Mouse (Mus musculus) liver, postnatal 0 days (tissue): ENCODE results near the gene Gopc. TPM values are rescaled to one million over a fixed set of nuclear protein-coding genes. Genes with fewer than 3 reads are reported as not detected.

ENCODE experiments used
- ATAC-seq: fragments of 200-750 bp; cut with Nextera tagmentation; 2 replicates; pipeline ENCODE4 v1.8.0; 2017; ENCODE audit warnings: mild to moderate bottlenecking, moderate library complexity
- DNase-seq: peaks from one replicate; pipeline ENCODE4 v3.0.0-alpha.2; 2016
- H3K27ac ChIP-seq: fragments of 300-500 bp; sonication (generic); 2 replicates; pipeline ENCODE4 v1.5.1; 2014; ENCODE audit warnings: antibody characterized with exemption, moderate library complexity, mild to moderate bottlenecking, low read depth
- H3K27me3 ChIP-seq: fragments of 300-500 bp; sonication (generic); 2 replicates; pipeline ENCODE4 v1.6.1; 2014; ENCODE audit warnings: low read length, control low read depth, mixed read lengths; ENCODE audit not compliant: insufficient read depth
- H3K36me3 ChIP-seq: fragments of 300-500 bp; sonication (generic); replicated peaks from 2 replicates; pipeline ENCODE4 v1.6.1; 2014; ENCODE audit warnings: mild to moderate bottlenecking, control low read depth, low read length, moderate library complexity, mixed read lengths; ENCODE audit not compliant: insufficient read depth
- H3K4me1 ChIP-seq: fragments of 300-500 bp; sonication (generic); 2 replicates; pipeline ENCODE4 v1.6.1; 2014; ENCODE audit warnings: antibody characterized with exemption, mild to moderate bottlenecking, control low read depth; ENCODE audit not compliant: insufficient read depth
- H3K4me2 ChIP-seq: fragments of 300-500 bp; sonication (generic); 2 replicates; pipeline ENCODE4 v1.6.1; 2014; ENCODE audit warnings: low read depth, mild to moderate bottlenecking, low read length, moderate library complexity, mixed read lengths
- H3K4me3 ChIP-seq: fragments of 300-500 bp; sonication (generic); 2 replicates; pipeline ENCODE4 v1.5.1; 2014; ENCODE audit warnings: low read depth, low read length
- H3K9ac ChIP-seq: fragments of 300-500 bp; sonication (generic); replicated peaks from 2 replicates; pipeline ENCODE4 v1.6.1; 2014; ENCODE audit warnings: mild to moderate bottlenecking, moderate library complexity
- H3K9me3 ChIP-seq: fragments of 300-500 bp; sonication (generic); 2 replicates; pipeline ENCODE4 v1.6.1; 2016; ENCODE audit warnings: mild to moderate bottlenecking, control low read depth, low read length, mixed read lengths
- CTCF ChIP-seq: sonication (generic); IDR thresholded peaks from 2 replicates; pipeline ENCODE4 v1.5.1; 2016; ENCODE audit warnings: antibody characterized with exemption, low read depth
- EP300 ChIP-seq: IDR thresholded peaks from 2 replicates; pipeline ENCODE4 v1.6.1; 2016; ENCODE audit warnings: antibody characterized with exemption, low read depth, mild to moderate bottlenecking
- WGBS: fragments of 180-500 bp; shearing (Covaris S2); extraction: QIAGEN DNeasy Blood & Tissue Kit; methylation state at CpG from one replicate; pipeline ENCODE4 v1.1.7; 2014; ENCODE audit not compliant: insufficient replicate concordance; 5-methylcytosine and 5-hydroxymethylcytosine counted together
- polyA plus RNA-seq: library from polyadenylated mRNA; unstranded; fragments of >200 nt; fragmentation: Nextera tagmentation; extraction: Ambion mirVana; gene quantifications from 2 replicates; pipeline ENCODE4 v1.2.1, GENCODE M21; 2015

Gene Gopc
- polyA plus RNA-seq, 1 experiment from 2014 or later: 4.7 TPM

DNA sequence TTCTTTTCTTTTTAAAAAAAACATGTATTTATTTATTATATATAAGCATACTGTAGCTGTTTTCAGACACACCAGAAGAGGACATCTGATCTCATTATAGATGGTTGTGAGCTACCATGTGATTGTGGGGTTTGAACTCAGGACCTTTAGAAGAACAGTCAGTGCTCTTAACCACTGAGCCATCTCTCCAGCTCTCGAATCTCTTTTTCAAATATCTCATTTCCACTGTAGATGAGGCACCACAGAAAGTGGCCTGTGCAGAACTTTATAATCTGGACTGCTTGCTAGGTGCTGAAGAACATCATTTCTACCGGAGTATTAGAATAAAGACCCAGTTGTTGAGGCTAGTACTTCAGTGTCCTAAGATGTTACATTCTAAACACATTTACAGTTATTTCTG lies 33.1 kb upstream of the Gopc start:
- Histone ChIP-seq H3K9ac (no peak overlapping the region), H3K36me3 (no peaks in the 10 kb centered on the region), H3K4me3 (no peak overlapping the region), H3K4me2 (no peak overlapping the region), H3K27ac (no peak overlapping the region), H3K4me1 (peaks cover 14% of the 10 kb centered on the region), H3K9me3 (no peaks in the 10 kb centered on the region), H3K27me3 (no peaks in the 10 kb centered on the region)
- TF ChIP-seq EP300 (no peak), CTCF (no peak)
- 74% methylated on average over 2 of the region's 2 CpGs for WGBS
- ATAC-seq (no peak), DNase-seq (no peak)

GRCm38 (mm10) chr10:52407526-52407925 lies 25.6 kb upstream of the Gopc start:
- Histone ChIP-seq H3K4me2 (no peak overlapping the region), H3K36me3 (no peaks in the 10 kb centered on the region), H3K9ac (no peak overlapping the region), H3K4me3 (no peak overlapping the region), H3K27me3 (no peaks in the 10 kb centered on the region), H3K9me3 (no peaks in the 10 kb centered on the region), H3K4me1 (no peaks in the 10 kb centered on the region), H3K27ac (no peak overlapping the region)
- ATAC-seq (no peak), DNase-seq (no peak)
- 94% methylated on average over 2 of the region's 2 CpGs for WGBS
- TF ChIP-seq CTCF (no peak), EP300 (no peak)

GRCm38 (mm10) chr10:52405160-52405559 lies 23.2 kb upstream of the Gopc start:
- no peak for DNase-seq
- Histone ChIP-seq H3K36me3 (no peaks in the 10 kb centered on the region), H3K4me2 (no peak overlapping the region), H3K27ac (no peak overlapping the region), H3K27me3 (no peaks in the 10 kb centered on the region), H3K9me3 (no peaks in the 10 kb centered on the region), H3K9ac (no peak overlapping the region), H3K4me3 (no peak overlapping the region), H3K4me1 (no peaks in the 10 kb centered on the region)
- TF ChIP-seq CTCF (no peak), EP300 (no peak)
- no peak for ATAC-seq
- WGBS: 82% methylated on average over 13 of the region's 13 CpGs

- H3K4me2 ChIP-seq: no peak overlapping the region
- no peak overlapping the region for H3K27ac ChIP-seq
- WGBS: 51% methylated on average over 3 of the region's 3 CpGs
- H3K9ac ChIP-seq: no peak overlapping the region
- H3K4me1 ChIP-seq: no peaks in the 10 kb centered on the region
- no peaks in the 10 kb centered on the region for H3K9me3 ChIP-seq
- H3K4me3 ChIP-seq: no peak overlapping the region
- no peaks in the 10 kb centered on the region for H3K27me3 ChIP-seq
- TF ChIP-seq EP300: no peak
- TF ChIP-seq CTCF: no peak
- no peak for ATAC-seq
- H3K36me3 ChIP-seq: no peaks in the 10 kb centered on the region
- DNase-seq: no peak
These were observed 17.8 kb upstream of the Gopc start for GRCm38 (mm10) chr10:52399722-52400121.

DNA sequence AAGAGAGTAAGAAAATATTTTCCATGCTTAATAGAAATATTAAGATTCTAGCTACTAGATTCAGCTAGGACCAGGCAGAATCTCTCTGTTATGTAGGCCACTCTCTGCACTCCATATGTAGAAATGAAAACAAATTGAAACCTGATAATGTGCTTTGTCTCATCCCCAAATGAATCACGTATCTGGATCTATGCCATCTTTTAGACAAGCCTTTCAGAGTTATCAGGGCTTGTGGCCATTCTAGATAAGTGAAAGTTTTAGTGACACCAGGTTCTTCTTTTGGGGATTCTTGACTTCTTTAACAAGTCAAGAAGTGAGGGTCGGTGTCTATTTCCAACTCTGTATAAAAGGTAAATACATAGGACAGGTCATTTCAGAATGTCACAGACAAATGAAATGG lies 16.8 kb upstream of the Gopc start:
- Histone ChIP-seq H3K4me3 (no peak overlapping the region), H3K4me2 (no peak overlapping the region), H3K9ac (no peak overlapping the region), H3K9me3 (no peaks in the 10 kb centered on the region), H3K36me3 (no peaks in the 10 kb centered on the region), H3K27ac (no peak overlapping the region), H3K27me3 (no peaks in the 10 kb centered on the region), H3K4me1 (no peaks in the 10 kb centered on the region)
- 61% methylated on average over 2 of the region's 2 CpGs for WGBS
- no peak for ATAC-seq
- TF ChIP-seq CTCF (no peak), EP300 (no peak)
- DNase-seq: no peak

GRCm38 (mm10) chr10:52396647-52397046 lies 14.7 kb upstream of the Gopc start:
- no peak overlapping the region for H3K27ac ChIP-seq
- H3K4me1 ChIP-seq: no peaks in the 10 kb centered on the region
- H3K27me3 ChIP-seq: no peaks in the 10 kb centered on the region
- no peaks in the 10 kb centered on the region for H3K36me3 ChIP-seq
- ATAC-seq: no peak
- no peaks in the 10 kb centered on the region for H3K9me3 ChIP-seq
- no peak overlapping the region for H3K4me3 ChIP-seq
- TF ChIP-seq EP300 (no peak), CTCF (no peak)
- no peak overlapping the region for H3K9ac ChIP-seq
- H3K4me2 ChIP-seq: no peak overlapping the region
- DNase-seq: no peak
- 79% methylated on average over 3 of the region's 3 CpGs for WGBS

GRCm38 (mm10) chr10:52391208-52391607 lies 9.3 kb upstream of the Gopc start:
- 59% methylated on average over 2 of the region's 2 CpGs for WGBS
- ATAC-seq (no peak), DNase-seq (no peak)
- Histone ChIP-seq H3K4me1 (no peaks in the 10 kb centered on the region), H3K9ac (no peak overlapping the region), H3K36me3 (no peaks in the 10 kb centered on the region), H3K9me3 (no peaks in the 10 kb centered on the region), H3K4me3 (no peak overlapping the region), H3K4me2 (no peak overlapping the region), H3K27me3 (no peaks in the 10 kb centered on the region), H3K27ac (no peak overlapping the region)
- TF ChIP-seq CTCF: no peak
- TF ChIP-seq EP300: no peak
